Mouse (Mus musculus) NIH3T3 (cell line): ENCODE data around the gene Tmem102.

Experiments
- DNase-seq: peaks from one replicate; pipeline ENCODE4 v3.0.0-alpha.2; 2012; ENCODE audit warnings: low read depth

Gene Tmem102

GRCm38 (mm10) chr11:69787306-69787705 lies 18.1 kb downstream of the Tmem102 start:
- no peak for DNase-seq

GRCm38 (mm10) chr11:69784793-69785272 lies 20.6 kb downstream of the Tmem102 start:
- DNase-seq: no peak

- DNase-seq: no peak
Observed at GRCm38 (mm10) chr11:69781828-69782227, 23.6 kb downstream of the Tmem102 start.

- no peak for DNase-seq
Observed at GRCm38 (mm10) chr11:69778985-69779384, 26.4 kb downstream of the Tmem102 start.

GRCm38 (mm10) chr11:69778258-69778982 lies 27.0 kb downstream of the Tmem102 start:
- no peak for DNase-seq

GRCm38 (mm10) chr11:69777504-69778257 lies 27.7 kb downstream of the Tmem102 start:
- DNase-seq: no peak

- no peak for DNase-seq
Observed at GRCm38 (mm10) chr11:69776488-69776887, 28.9 kb downstream of the Tmem102 start.

GRCm38 (mm10) chr11:69775716-69776115 lies 29.7 kb downstream of the Tmem102 start:
- DNase-seq: no peak

- no peak for DNase-seq
Observed at GRCm38 (mm10) chr11:69774961-69775360, 30.5 kb downstream of the Tmem102 start.

- DNase-seq: no peak
Observed at GRCm38 (mm10) chr11:69767625-69767909, 37.9 kb downstream of the Tmem102 start.

GRCm38 (mm10) chr11:69766872-69767624 lies 38.4 kb downstream of the Tmem102 start:
- DNase-seq: no peak

GRCm38 (mm10) chr11:69766126-69766609 lies 39.3 kb downstream of the Tmem102 start:
- DNase-seq: peak; percentile 78

- DNase-seq: peak; percentile 55
Observed at GRCm38 (mm10) chr11:69765221-69766125, 40.0 kb downstream of the Tmem102 start, which contains the start of gene Zbtb4. Gene Zbtb4 (plus strand): TSS chr11:69765912.

- peak; percentile 57 for DNase-seq
Observed at GRCm38 (mm10) chr11:69763551-69763950, 41.9 kb downstream of the Tmem102 start.

GRCm38 (mm10) chr11:69761868-69762267 lies 43.6 kb downstream of the Tmem102 start, which contains the start of gene Slc35g3:
Gene Slc35g3 (minus strand): TSS chr11:69761968.
- no peak for DNase-seq

GRCm38 (mm10) chr11:69760901-69761200 lies 44.6 kb downstream of the Tmem102 start:
- DNase-seq: no peak

- DNase-seq: no peak
Observed at GRCm38 (mm10) chr11:69760160-69760900, 45.1 kb downstream of the Tmem102 start.

GRCm38 (mm10) chr11:69758971-69759721 lies 46.3 kb downstream of the Tmem102 start:
- peak; percentile 94 for DNase-seq

GRCm38 (mm10) chr11:69758478-69758970 lies 46.9 kb downstream of the Tmem102 start, which contains the start of gene Polr2a:
Gene Polr2a (minus strand): TSS chr11:69758637.
- DNase-seq: peak; percentile 99

GRCm38 (mm10) chr11:69758090-69758456 lies 47.4 kb downstream of the Tmem102 start:
- peak; percentile 99 for DNase-seq
